Mouse (Mus musculus): ENCODE measurements around the gene Icos.
A peak's percentile ranks its signal among the peaks of the same experiment; 100 is the strongest.

Gene Icos

DNA sequence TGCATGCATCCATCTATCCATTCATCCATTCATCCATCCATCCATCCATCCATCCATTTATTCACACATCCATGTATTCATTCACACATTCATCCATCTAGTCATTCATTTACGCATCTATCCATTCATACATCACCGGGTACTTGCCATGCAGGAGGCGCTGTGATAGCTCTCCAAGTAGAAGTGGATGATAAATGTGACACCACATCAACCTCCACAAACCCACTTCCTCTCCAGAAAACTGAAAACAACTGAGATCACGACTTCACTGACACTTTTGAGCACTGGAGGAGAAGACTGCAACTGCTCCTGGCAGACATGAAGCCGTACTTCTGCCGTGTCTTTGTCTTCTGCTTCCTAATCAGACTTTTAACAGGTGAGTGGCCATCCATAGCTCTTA lies at the start of gene Icos:
Icos (plus strand) TSS at position 287 of the 400 bp plus-strand sequence.
- no peak for DNase-seq (ENCODE audit: low read depth, low spot score)

DNA sequence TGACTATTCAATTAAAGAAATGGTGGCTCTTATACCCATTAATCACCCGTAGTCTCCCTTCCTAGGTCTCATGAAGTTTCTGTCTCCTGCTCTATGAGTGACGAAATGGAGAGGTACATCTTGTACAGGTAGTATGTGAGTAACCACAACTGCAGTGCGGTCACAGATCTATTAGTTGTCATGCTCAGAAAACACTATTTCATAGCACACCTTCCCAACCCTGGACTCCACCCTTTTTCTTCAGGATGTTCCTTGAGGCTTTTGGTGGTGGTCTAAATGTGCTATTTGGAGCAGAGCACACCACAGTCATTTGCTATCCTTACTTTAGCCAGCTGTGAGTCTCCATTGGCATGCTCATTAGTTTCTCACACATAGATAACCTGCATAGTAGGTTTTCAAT lies 48.7 kb upstream of the Icos start:
- DNase-seq (ENCODE audit: low read depth, low spot score), result no peak

DNA sequence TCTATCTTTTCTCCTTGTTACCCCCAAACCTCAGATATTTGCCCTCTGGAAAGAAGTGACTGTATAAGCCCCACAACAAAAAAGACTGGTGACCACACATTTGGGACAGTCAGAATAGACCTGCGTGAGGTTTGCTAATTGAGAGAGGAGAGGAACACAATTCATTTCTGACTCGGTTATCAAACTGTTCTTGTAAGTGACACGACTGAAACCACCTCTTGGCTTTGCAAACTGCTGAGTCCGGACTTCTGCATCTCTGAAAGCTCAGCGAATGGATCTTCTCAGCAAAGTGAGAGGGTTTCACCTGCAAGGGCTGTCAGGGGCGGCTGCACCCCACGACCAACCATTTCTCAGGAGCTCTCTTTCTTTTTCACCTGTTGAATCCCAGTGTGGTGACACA lies 47.3 kb upstream of the Icos start:
- DNase-seq (ENCODE audit: low read depth, low spot score), result no peak

DNA sequence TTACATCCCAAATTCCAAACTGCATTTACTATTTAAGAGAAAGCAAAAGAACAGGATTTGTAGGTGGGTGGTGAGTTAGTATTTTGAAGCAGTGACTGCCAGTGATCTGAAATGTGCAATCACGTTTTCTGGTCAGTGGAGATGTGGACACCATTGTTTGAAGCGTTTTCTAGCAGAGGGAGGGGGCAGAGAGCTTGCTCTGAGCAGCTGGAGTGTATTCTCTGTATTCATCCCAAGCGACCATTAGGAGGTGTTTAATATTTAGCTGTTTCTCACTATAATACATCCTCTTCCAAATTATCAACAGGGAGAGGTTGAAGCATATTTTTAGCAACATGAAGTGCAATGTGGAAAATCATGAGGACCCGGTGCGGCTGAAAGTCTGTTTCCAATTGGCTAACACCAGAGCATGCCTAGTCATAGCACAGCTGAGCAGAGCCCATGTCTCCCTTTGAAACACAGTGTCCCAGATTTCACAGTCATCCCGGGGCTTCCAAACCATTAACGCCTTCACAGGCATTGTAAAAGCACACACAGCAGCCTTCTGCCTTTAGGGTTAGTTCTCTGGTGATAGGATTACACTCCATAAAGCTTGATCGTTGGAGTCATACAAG lies 41.7 kb upstream of the Icos start:
- no peak for DNase-seq (ENCODE audit: low read depth, low spot score)

DNA sequence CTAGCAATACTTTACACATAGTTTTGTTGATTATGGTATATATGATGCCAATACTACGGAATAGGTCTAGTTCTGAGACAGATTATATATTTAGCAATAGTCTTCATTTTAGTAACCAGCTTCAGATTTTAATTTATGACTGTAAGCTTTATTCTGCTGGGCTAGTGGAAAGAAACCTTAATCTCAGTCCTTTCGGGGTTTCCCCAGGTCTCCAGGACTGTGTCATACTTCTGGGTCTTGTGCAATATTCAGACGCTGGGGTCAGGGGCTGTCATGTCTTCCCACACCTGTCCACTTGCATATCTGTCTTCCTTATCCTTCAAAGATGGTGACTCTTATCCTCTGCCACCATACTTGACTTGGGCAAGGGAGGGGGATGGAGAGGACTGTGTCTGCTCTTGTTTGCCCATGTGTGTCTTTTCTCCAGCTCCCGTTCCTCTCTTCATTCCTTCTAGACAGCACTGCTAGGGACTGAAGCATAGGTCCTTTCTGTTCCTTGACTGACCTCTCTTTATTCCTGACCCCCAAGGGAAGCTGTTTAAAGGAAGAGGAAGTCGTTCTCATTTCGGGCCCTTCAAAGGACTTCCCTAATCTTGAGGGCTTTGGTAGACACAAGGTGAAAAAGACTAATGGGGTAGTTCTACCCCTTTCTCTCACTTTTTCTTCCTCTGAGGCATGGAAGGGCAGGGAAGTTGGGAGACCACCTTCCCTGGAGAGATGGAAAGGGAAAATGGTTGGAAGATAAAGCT lies 40.6 kb upstream of the Icos start:
- no peak for DNase-seq (ENCODE audit: low read depth, low spot score)

DNA sequence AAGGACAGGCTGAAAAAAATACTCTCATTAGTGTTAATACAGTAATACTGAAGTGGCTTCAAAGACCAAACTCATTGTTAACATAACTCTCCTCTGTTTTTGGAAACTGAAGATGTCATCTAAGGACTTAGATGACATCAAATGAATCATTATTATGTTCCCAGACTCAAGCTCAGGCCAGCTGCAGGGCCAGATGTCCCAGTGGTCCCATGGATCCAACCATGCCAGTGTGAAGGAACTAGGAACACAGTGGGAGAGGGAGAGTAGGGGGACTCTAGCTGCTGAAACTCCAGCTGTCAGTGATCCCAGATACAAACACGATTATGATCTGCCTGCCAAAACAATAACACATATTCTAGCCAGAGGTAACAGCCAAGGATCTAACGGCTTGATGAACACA lies 39.5 kb upstream of the Icos start:
- no peak for DNase-seq (ENCODE audit: low read depth, low spot score)

DNA sequence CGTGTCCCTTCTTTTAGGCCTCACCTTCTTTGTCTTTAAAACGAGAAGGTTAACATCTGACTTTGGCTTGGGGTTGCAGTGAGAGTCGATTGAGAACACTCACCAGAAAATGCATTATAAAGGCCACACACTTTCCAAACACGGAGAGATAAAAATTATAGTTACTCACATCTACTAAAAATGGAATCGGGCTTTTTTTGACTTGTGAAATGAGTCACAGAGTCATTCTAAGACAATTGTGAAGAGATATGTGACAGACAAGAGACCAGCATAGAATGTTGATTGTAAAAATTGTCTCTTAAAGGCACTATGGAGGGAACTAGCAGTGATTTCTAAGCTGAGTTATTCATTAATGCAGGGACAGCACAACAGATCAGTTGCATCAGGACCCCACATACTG lies 38.8 kb upstream of the Icos start:
- no peak for DNase-seq (ENCODE audit: low read depth, low spot score)

DNA sequence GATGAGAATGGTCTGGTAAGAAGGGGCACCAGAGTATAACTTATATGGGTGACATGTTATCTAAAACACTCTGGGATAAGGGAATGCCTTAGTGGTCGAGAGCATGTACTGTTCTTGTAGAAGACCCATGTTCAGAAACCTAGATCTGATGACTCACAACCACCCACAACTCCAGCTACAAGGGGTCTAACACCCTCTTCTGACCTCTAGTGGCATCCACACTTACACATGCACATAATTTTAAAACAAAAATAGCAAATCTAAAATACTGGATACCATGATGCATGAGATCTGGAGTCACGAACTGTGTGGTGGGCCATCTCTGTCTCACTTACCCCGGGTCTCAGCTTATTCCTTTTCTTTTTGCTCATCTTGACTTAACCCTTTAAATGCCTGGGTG lies 37.7 kb upstream of the Icos start:
- DNase-seq (ENCODE audit: low read depth, low spot score), result no peak

DNA sequence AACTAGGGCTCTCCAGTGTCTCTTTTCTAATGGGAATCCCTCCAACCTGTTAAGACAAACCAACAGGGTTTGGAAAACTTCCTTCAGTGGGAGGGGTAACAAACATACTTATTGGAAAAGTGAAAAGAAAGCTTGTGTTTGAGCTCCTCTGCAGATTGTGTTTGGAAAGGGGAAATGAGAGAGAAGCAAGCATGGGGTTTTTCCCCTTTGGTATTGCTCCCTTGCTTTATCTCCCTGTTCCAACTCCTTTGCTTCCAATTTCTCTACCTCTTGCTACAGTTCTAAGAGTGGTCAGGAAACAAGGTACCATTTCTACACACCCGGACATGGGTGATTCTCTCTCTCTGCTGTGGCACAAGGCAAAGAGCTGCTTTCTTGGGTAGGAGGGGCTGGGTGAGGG lies 37.1 kb upstream of the Icos start:
- no peak for DNase-seq (ENCODE audit: low read depth, low spot score)

DNA sequence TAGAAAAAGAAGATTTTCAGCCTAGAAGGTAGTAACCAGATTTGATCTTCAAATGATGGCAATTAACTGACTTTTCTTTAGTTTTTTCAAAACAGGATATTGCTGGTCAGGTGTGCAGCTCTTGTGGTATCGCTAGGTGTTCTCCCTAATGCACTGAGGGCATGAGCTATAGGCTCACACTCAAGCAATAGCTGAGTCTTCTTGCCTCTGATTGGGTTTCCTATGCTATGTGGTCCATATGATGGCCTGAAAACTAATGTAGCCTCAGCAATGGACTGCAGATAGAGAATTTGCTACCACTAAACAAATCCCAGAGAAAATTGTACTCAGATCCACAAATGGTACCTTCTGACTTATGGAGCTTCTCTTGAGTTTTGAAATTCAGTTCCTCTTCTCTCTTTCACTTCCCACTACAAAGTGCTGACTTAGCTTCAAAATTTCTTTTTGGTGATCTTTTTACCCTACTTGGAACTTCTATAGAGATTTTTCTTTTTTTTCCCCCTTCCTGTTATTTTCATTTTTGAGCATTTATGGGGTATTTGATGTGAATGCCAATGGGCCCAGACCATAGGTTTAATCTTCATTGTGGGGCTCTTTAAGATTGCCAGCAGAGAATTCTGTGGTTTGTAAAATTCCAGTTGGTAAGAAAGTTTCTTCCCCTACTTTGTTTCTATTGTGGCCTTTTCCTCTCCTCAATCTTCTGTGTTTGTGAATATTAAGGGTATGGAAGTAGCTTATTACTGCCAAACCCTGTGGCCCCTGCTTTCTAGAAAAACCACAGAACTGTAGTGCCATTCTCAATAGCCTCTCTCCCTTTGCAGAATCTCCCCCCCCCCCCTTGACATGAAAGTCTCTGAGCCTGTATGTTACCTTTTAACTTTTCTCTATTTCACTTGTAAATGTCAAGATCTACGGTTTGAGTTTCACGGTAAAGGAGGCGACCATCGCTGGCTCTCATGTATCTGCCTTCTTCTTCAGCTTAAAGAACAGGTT lies 36.4 kb upstream of the Icos start:
- no peak for DNase-seq (ENCODE audit: low read depth, low spot score)

DNA sequence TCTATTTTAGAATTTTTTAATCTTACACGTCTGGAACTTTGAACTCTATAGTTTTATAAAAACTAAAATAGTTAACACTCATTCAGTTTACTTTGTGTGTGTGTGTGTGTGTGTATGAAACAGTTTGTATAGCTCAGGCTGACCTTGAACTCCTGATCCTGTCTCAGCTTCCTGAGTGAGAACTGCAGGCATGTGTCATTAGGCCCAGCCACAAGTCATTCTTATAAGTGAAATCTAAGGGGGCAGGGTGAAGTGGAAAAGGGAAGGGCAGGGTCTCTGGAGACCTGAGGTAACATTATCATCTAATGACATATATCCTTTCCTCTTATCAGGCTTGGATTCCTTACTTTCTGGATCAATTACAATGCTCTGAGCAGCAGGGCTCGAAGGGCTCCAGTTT lies 34.8 kb upstream of the Icos start:
- DNase-seq (ENCODE audit: low read depth, low spot score), result no peak

DNA sequence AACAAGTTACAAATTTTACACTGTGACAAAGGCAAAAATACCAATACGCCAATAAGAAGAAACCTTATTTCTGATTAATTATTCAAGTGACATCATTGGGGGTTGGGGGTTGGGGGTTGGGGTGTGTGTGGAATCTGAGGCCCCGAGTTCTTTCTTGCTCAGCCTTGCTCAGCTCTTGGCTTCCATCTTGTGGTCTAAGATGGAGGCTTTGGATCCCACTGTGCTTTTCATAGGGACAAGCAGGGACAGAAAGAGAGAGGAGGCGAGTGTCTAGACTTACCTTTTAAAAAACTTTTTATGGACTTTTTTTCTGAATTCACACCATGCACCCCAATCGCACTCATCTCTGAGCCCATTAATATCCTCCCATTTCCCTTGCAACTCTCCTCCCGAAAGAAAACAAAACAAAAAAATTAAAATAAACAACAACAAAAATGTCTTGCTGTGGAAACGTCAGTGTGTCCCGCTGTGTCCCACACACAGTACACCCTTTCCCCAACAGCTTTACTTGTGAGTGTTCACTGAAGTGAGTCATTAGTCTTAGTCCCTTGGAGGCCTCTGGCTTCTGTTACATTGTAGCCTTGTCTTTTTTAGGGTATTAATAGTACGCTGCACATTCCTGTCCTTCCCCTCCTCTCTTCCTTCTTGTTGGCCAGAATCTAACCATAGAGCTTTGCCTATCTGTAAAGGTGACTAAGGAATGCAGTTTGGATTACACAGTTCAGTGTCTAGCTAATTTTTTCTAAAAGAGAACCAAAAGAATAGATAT lies 31.9 kb upstream of the Icos start:
- DNase-seq (ENCODE audit: low read depth, low spot score), result no peak

DNA sequence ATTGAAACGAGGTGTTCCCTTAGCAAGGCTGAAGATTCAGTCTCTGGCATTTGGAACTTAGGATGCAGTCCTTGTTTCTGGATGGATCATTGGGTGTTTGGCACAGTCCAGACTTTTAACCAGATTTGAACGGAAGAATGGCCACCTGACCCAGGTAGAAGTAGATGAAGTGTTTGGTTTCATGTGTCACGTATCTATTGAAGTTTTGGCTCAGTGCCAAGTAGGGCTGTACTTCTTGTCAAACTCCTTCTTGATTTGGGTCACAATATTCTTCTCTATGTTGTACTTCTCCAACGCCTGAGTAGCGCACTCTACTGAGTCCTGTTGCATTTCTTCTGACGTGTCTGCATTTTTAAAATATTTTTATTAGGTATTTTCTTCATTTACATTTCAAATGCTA lies 29.6 kb upstream of the Icos start:
- no peak for DNase-seq (ENCODE audit: low read depth, low spot score)

DNA sequence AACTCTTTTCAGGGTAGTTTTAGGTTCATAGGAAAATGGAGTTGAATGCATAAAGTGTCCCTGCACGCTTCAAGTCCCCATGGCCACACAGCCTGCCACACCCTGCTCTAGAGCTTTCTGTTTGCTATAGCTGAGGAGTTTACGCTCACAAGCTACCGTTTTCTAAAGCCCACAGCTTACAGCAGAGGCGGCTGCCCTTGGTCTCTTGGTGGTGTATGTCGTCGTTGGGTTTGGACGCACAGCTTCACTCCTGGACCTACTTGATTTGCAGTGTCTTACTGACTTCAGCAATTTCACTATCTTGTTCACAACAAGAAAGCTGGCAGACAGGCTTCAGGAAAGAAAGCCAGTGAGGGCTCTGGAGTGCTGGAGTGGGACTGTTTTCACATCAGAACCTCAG lies 24.8 kb upstream of the Icos start:
- no peak for DNase-seq (ENCODE audit: low read depth, low spot score)

DNA sequence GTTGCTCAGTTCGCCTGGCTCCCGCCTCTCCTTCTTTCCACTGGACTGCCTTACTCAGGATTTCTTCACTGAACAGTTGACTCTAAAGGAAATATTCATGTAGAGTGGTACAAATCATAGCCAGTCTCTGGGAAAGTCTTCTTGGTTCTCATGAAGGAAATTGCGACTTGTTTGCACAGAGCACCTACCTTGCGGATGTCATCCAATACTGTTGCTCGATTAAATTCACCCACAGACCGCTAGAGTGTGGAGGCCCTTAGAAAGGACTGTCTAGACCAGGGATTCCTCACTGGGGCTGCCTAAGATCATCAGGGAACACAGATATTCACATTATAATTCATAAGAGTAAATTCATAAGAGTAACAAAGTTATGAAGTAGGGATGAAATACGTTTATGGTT lies 24.0 kb upstream of the Icos start:
- DNase-seq (ENCODE audit: low read depth, low spot score), result no peak

DNA sequence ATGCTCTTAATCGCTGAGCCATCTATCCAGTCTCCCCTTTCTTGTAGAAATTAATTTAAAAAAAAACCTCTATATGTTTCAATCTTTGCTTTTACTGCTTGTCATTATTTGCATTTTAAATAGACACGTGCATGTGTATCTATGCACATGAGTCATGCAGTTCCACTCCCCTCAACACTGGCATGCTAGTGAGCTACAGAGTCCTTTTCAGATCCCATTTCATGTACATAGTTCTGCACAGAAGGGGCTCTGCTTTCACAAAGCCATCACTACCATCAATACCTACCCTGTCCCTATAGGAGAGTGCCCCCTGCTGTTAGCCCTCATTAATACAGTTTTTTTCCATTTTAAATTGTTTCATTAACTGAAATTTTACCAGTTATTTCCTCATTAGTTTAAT lies 23.0 kb upstream of the Icos start:
- DNase-seq (ENCODE audit: low read depth, low spot score), result peak; percentile 21

DNA sequence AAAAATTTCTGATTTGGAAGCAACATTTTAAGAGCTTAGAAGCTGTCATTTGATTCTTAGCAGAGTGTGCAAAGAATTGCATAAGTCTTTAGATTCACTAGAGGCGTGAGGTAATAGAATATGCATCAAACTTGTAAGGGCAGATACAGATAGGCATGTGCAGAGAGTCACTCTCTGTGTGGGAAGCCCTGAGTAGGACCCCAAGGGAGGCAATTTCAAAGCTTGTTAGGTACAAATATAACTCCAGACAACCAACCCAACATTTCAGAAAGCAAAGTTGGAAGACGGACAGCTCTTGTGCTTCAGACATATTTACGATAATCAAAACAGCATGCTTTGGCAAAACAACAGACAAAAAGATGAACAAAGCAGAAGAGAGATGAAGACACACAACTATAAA lies 22.5 kb upstream of the Icos start:
- DNase-seq (ENCODE audit: low read depth, low spot score), result no peak

DNA sequence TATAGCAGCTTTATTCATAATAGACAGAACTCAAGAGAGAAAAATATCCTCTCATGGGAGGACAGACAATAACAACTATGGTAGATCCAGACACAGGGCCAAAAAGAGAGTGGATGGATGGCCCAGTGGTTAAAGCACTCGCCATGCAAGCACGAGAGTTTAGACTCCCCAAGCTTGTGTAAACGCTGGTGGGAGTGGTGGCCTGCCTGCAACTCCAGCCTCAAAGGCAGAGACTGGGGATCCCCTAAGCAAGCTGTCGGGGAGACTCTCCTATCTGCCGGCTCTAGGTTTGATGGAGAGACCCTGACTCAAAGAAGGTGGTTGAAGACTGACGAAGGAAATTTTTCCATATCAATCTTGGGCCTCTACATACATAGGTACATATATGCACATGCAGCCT lies 21.5 kb upstream of the Icos start:
- DNase-seq (ENCODE audit: low read depth, low spot score), result no peak

DNA sequence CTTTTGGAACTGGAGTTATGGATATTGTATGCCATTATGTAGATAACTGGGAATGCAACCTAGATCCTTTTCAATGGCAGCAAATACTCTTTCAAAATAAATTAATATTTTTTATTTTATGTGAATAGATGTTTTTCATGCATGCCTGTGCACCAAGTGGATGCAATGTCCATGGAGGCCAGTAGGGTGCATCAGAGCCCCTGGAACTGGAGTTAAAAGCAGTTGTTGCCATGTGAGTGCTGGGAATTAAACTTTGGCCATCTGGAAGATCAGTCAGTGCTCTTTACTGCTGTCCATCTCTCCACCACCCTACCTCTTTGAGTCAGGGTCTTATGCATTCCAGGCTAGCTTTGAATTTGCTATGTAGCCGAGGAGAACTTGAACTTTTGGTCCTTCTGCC lies 19.4 kb upstream of the Icos start:
- no peak for DNase-seq (ENCODE audit: low read depth, low spot score)

DNA sequence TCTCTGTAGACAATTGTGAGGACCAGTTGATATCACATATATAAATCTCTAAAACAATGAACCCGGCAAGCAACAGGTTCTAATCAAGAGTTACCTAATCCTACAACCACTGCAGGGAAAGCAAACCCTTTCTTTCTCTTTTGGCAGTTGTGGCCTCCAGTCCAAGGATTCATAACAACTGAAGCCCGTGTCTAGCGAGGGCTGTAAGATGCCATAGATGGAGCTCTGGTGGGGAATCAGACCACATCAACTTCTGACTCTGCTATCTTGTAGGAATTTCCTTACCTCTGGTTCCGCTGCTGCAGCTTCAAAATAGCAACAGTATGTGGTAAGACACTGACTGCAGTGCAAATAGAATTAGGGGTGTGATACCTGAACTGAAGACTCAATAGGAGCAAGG lies 18.5 kb upstream of the Icos start:
- no peak for DNase-seq (ENCODE audit: low read depth, low spot score)

DNA sequence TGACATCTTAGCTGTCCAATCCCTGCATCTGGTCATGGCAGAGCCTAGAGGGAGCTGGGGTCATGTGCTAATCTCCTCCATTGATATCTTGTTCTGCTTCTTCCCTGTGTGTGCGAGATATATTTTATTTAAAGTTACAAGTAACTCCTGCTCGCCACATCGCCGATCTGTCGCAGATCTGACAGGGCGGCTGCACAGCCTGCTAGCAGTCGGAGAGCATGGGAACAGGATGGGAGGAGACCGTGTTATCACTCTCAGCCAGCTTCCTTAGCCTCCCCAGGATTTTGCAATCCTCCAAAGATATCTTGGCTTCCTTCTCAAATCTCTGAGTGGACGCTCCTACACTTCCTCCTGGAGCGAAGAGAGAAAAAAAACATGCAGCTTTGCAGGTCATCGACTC lies 17.3 kb upstream of the Icos start:
- no peak for DNase-seq (ENCODE audit: low read depth, low spot score)

DNA sequence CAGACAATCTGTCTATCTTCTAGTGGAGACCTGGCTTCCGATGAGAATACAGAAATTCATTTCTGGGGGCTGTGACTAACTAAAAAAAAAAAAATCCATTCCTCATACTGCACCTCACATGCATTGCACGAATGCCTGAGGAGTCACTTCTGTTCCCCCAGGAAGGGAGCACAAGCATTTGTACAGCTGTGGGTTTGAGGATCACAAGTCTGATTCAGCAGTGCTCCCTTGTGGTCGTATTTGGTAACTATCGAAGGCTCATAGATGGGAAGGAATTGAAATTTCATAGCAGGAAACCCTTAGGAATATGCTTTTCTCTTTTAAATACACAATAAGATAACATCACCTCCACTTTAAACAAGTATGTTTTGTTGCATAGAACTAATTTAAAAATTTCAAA lies 16.6 kb upstream of the Icos start:
- DNase-seq (ENCODE audit: low read depth, low spot score), result peak; percentile 56

All from ZHBTc4 (cell line).